Mouse (Mus musculus): ENCODE data around the gene Casq2. TPM values are rescaled to one million over a fixed set of nuclear protein-coding genes. Genes with fewer than 3 reads are reported as not detected.

The Casq2 gene
- polyA plus RNA-seq, 1 experiment from 2014 or later, result 0.17 TPM

GRCm38 (mm10) chr3:102167555-102168210, 81.5 kb downstream of the Casq2 start:
- no peaks in the 10 kb centered on the region for H3K27me3 ChIP-seq
- CTCF ChIA-PET, result interaction anchor here (0.9 to 1.3 kb wide), 3 partner anchors 28 to 76 kb away, joined by 3 read pairs; no protein-coding TSS in a partner anchor
- in situ Hi-C loops (cut with MboI; ENCODE audit: low pct_unique_long_range_greater_than_20kb), result no loop called here
- no peak for TF ChIP-seq CTCF (IDR thresholded peaks at IDR 0.05)
- ATAC-seq (no peak), DNase-seq (ENCODE audit: low read depth, low spot score) (peak; percentile 44)
- POLR2A ChIA-PET, result interaction anchor here (0.9 to 1.4 kb wide), 2 partner anchors 10 to 153 kb away, joined by 3 to 5 read pairs; no protein-coding TSS in a partner anchor

GRCm38 (mm10) chr3:102169197-102169905, 83.1 kb downstream of the Casq2 start:
- ChIA-PET CTCF (interaction anchor here (0.7 to 1.3 kb wide), 5 partner anchors 12 to 54 kb away, joined by 3 to 4 read pairs (median 3); no protein-coding TSS in a partner anchor), POLR2A (interaction anchor here (0.7 to 2.3 kb wide), 2 partner anchors 15 to 32 kb away, joined by 4 to 6 read pairs; no protein-coding TSS in a partner anchor)
- DNase-seq (ENCODE audit: low read depth, low spot score), result peak; percentile 99
- in situ Hi-C loops (cut with MboI; ENCODE audit: low pct_unique_long_range_greater_than_20kb), result no loop called here
- peak; percentile 91 for ATAC-seq
- TF ChIP-seq CTCF (IDR thresholded peaks at IDR 0.05), result no peak
- H3K27me3 ChIP-seq, result no peaks in the 10 kb centered on the region

DNA sequence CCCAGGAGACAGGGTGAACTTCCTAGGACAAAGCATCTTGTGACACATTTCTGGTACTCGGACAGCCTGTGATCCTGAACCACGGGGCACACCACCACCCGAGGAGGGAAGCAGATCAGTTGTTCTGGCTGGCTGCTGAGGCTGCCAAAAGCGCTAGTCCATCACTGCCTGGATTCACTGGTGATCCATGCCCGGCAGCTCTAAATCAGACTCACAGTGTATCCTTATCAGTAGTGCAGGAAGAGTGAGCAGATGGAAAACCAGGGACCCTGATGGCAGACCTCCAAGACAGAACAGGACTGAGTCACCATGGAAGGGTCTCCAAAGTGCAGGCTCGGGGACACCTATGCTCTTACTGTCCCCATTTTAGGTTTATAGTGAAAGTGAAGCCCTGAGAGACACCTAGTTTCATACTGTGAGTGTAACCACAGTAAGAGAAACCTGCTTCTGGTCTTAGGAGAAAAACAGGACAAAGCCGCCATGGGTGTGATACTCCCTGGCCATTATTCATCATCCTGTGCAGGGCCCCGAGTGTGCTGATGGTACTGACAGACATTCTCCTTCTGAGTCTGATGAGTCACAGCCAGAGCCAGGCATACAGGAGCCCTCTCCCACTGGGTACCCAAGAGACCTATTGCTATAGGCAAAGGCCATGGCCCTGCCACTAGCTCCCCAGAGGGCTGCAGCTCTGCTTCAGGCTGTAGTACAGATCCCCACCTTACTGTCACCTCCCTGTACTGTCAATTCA, 88.1 kb downstream of the Casq2 start:
- no peak for TF ChIP-seq CTCF (IDR thresholded peaks at IDR 0.05)

DNA sequence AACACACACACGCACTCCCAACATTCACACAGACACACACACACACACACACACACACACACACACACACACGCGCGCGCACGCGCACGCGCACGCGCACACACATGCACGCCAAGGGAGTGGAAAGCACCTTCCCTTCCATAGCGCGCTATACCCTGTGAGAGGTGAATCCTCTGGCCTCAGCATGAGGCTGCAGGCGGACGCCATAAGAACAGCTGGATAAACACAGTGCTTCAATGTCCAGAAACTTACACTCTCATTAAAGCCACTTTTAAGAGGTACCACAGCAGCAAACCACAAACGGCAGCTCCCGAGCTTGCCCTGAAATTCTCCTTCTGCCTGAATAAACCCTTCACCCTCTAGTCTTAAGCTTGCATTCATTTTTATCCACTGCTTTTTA, 89.5 kb downstream of the Casq2 start:
- no peak for TF ChIP-seq CTCF (IDR thresholded peaks at IDR 0.05)
- no peak for DNase-seq (ENCODE audit: low read depth, low spot score)
- POLR2A ChIA-PET, result interaction anchor here (0.6 kb wide), 1 partner anchor 23 kb away, joined by 3 read pairs; no protein-coding TSS in a partner anchor
- CTCF ChIA-PET, result interaction anchor here (1.0 to 1.1 kb wide), 2 partner anchors 10 to 23 kb away, joined by 3 read pairs; no protein-coding TSS in a partner anchor
- no peaks in the 10 kb centered on the region for H3K27me3 ChIP-seq
- in situ Hi-C loops (cut with MboI; ENCODE audit: low pct_unique_long_range_greater_than_20kb), result no loop called here
- no peak for ATAC-seq

More for the DNA sequence above, 88.1 kb downstream of the Casq2 start:
- POLR2A ChIA-PET, result no interaction called here
- ATAC-seq (no peak), DNase-seq (ENCODE audit: low read depth, low spot score) (no peak)
- CTCF ChIA-PET, result no interaction called here
- H3K27me3 ChIP-seq, result no peaks in the 10 kb centered on the region
- in situ Hi-C loops (cut with MboI; ENCODE audit: low pct_unique_long_range_greater_than_20kb), result no loop called here

- in situ Hi-C loops (cut with MboI; ENCODE audit: low pct_unique_long_range_greater_than_20kb), result no loop called here
- DNase-seq (ENCODE audit: low read depth, low spot score) (no peak), ATAC-seq (no peak)
- ChIA-PET CTCF (no interaction called here), POLR2A (no interaction called here)
- TF ChIP-seq CTCF (IDR thresholded peaks at IDR 0.05), result no peak
- H3K27me3 ChIP-seq, result no peaks in the 10 kb centered on the region
These were observed 89.9 kb downstream of the Casq2 start for GRCm38 (mm10) chr3:102176116-102176515.

- no peaks in the 10 kb centered on the region for H3K27me3 ChIP-seq
- TF ChIP-seq CTCF (IDR thresholded peaks at IDR 0.05), result no peak
- ChIA-PET POLR2A (interaction anchor here (1.2 to 1.3 kb wide), 2 partner anchors 26 to 91 kb away, joined by 3 to 4 read pairs; partner anchors contain the start of gene Vangl1), CTCF (no interaction called here)
- DNase-seq (ENCODE audit: low read depth, low spot score) (no peak), ATAC-seq (no peak)
- in situ Hi-C loops (cut with MboI; ENCODE audit: low pct_unique_long_range_greater_than_20kb), result no loop called here
These were observed 91.8 kb downstream of the Casq2 start for GRCm38 (mm10) chr3:102177837-102178615.

GRCm38 (mm10) chr3:102179869-102180268, 93.7 kb downstream of the Casq2 start:
- POLR2A ChIA-PET, result interaction anchor here (0.6 to 1.6 kb wide), 2 partner anchors 13 to 75 kb away, joined by 3 to 6 read pairs; no protein-coding TSS in a partner anchor
- CTCF ChIA-PET, result no interaction called here
- no peak for TF ChIP-seq CTCF (IDR thresholded peaks at IDR 0.05)

DNA sequence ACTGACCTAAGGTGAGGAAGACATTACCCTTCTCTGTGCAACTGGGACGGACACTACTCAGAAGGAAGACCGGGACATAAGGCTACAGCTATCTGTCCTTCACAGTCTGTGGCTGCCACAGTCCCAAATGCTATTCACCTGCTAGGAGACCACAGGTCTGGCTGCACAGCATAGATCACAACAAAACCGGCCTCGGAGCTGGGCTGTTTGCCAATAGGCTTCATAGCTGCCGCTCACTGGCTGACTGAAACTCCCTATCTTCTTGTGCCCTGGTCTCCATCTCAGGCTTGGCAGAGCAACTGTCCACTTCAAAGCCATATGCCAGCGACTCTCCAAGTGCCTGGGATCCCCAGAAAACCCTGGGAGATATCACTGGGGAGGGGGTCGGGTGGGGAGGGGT, 94.5 kb downstream of the Casq2 start:
- DNase-seq (ENCODE audit: low read depth, low spot score), result no peak
- ATAC-seq, result no peak
- ChIA-PET CTCF (interaction anchor here (0.7 kb wide), 1 partner anchor 10 kb away, joined by 3 read pairs; no protein-coding TSS in a partner anchor), POLR2A (interaction anchor here (0.6 to 1.6 kb wide), 2 partner anchors 12 to 14 kb away, joined by 3 read pairs; no protein-coding TSS in a partner anchor)
- H3K27me3 ChIP-seq, result no peaks in the 10 kb centered on the region
- TF ChIP-seq CTCF (IDR thresholded peaks at IDR 0.05), result no peak
- in situ Hi-C loops (cut with MboI; ENCODE audit: low pct_unique_long_range_greater_than_20kb), result no loop called here

More at GRCm38 (mm10) chr3:102179869-102180268, 93.7 kb downstream of the Casq2 start:
- no peak for DNase-seq (ENCODE audit: low read depth, low spot score)
- H3K27me3 ChIP-seq, result no peaks in the 10 kb centered on the region
- ATAC-seq, result no peak
- in situ Hi-C loops (cut with MboI; ENCODE audit: low pct_unique_long_range_greater_than_20kb), result no loop called here

DNA sequence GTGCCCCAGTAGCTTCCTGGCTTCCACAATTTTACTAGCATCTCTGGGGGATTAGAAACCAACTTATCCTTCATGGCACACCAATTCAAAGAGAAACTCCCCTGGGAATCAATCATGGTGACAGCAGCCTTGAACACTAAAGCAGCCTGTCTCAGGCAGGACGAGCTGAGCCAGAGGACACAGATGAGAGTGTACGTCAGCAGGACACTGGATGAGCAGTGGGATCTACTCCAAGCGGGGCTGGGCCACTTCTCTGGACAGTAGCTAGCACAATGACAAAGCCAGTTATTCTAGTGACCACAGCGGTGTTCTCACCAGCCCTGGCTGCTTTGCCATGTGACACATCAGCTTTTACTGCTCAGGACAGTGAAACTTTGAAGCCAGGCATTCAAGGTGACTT, 95.0 kb downstream of the Casq2 start:
- ChIA-PET CTCF (interaction anchor here (0.7 to 1.1 kb wide), 2 partner anchors 11 to 16 kb away, joined by 3 read pairs; no protein-coding TSS in a partner anchor), POLR2A (interaction anchor here (0.6 to 0.7 kb wide), 2 partner anchors 14 to 1099 kb away, joined by 3 read pairs; no protein-coding TSS in a partner anchor)
- DNase-seq (ENCODE audit: low read depth, low spot score) (no peak), ATAC-seq (no peak)
- H3K27me3 ChIP-seq, result no peaks in the 10 kb centered on the region
- in situ Hi-C loops (cut with MboI; ENCODE audit: low pct_unique_long_range_greater_than_20kb), result no loop called here
- TF ChIP-seq CTCF (IDR thresholded peaks at IDR 0.05), result no peak
